Mouse (Mus musculus) bone marrow, adult 2 months (tissue): ENCODE measurements at regions not wholly inside any gene's neighbourhood (a gene's known extent, or its start where the extent isn't known, plus 50 kb on each side); places are given as distances from the start of the nearest gene placed in this dataset.

Experiments used
- H3K27ac ChIP-seq: fragments of 200-500 bp; 2 replicates; pipeline ENCODE4 v1.5.1; 2012; ENCODE audit warnings: low read depth, mild to moderate bottlenecking, control low read depth, inconsistent platforms, low read length; ENCODE audit not compliant: control insufficient read depth, poor library complexity, insufficient read depth
- H3K4me1 ChIP-seq: fragments of 200-500 bp; 2 replicates; pipeline ENCODE4 v1.6.1; 2011; ENCODE audit warnings: low read length; ENCODE audit not compliant: control insufficient read depth, insufficient read depth
- H3K4me3 ChIP-seq: fragments of 200-500 bp; replicated peaks from 2 replicates; pipeline ENCODE3; 2011; ENCODE audit warnings: mild to moderate bottlenecking, low read depth, low read length, control low read depth; ENCODE audit not compliant: control insufficient read depth
- CTCF ChIP-seq: fragments of 200-500 bp; IDR thresholded peaks from 2 replicates; pipeline ENCODE4 v1.5.1; 2011; ENCODE audit warnings: low read length, control low read depth; ENCODE audit not compliant: control insufficient read depth, insufficient read depth
- POLR2A ChIP-seq: fragments of 200-500 bp; IDR thresholded peaks from 2 replicates; pipeline ENCODE4 v1.6.1; 2011; ENCODE audit warnings: low read depth, mild to moderate bottlenecking, control low read depth, low read length, borderline replicate concordance; ENCODE audit not compliant: control insufficient read depth
- WGBS: fragments of 180-500 bp; shearing (Covaris S2); methylation state at CpG from one replicate; pipeline ENCODE4 v1.1.7; 2018; 5-methylcytosine and 5-hydroxymethylcytosine counted together

DNA sequence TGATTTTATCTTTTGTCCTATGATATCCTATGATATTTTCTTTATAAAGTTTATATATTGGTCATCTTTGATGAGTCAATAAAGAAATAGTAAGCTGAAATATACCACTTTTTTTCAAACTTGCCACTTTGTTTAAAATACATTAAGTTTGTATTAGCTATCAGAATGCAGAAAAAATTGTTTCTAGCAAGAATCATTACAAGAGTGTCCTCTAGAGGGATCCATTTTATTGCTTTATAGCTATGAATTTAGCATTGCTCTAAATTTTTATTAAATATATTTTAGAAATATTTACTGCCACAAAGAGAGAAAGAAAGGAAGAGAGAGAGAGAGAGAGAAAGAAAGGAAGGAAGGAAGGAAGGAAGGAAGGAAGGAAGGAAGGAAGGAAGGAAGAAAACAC lies 348.0 kb downstream of the Plod2 start:
- H3K4me3 ChIP-seq, result no peak overlapping the region
- TF ChIP-seq CTCF (no peak), POLR2A (no peak)
- H3K27ac ChIP-seq, result no peak overlapping the region
- H3K4me1 ChIP-seq, result no peaks in the 10 kb centered on the region

DNA sequence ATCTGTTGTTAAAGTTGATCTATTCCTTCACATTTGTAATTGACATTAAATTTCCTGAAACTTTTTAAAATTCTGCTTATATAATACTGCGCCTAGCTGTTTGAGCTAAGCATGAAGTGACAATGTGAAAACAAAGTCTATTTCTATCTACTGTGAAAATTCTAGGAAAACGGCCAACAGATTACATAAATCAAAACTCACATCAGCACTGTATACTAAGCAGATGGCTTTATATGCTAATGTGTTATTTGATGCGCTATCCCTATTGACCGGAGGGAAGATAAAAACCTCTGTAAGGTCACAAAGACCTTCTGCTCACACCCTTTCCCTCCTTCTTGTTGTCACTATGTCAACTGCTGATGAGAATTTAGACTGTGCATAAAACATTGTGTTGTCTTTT lies 357.7 kb downstream of the Plod2 start:
- H3K27ac ChIP-seq, result no peak overlapping the region

GRCm38 (mm10) chr9:92907102-92907501 lies 365.1 kb downstream of the Plod2 start:
- Histone ChIP-seq H3K27ac (no peak overlapping the region), H3K4me3 (no peak overlapping the region), H3K4me1 (no peaks in the 10 kb centered on the region)
- TF ChIP-seq CTCF (no peak), POLR2A (no peak)

More for the DNA sequence above, 357.7 kb downstream of the Plod2 start:
- TF ChIP-seq CTCF (no peak), POLR2A (no peak)
- Histone ChIP-seq H3K4me1 (no peaks in the 10 kb centered on the region), H3K4me3 (no peak overlapping the region)
- 84% methylated on average over 4 of the region's 4 CpGs for WGBS

- Histone ChIP-seq H3K4me1 (no peaks in the 10 kb centered on the region), H3K4me3 (no peak overlapping the region), H3K27ac (no peak overlapping the region)
- TF ChIP-seq CTCF (no peak), POLR2A (no peak)
- WGBS, result 67% methylated on average over 1 of the region's 1 CpGs
Observed at GRCm38 (mm10) chr9:92919396-92919795, 377.4 kb downstream of the Plod2 start.

- H3K4me1 ChIP-seq, result no peaks in the 10 kb centered on the region
- H3K27ac ChIP-seq, result no peak overlapping the region
- WGBS, result 62% methylated on average over 6 of the region's 6 CpGs
- TF ChIP-seq CTCF (no peak), POLR2A (no peak)
- no peak overlapping the region for H3K4me3 ChIP-seq
Observed at GRCm38 (mm10) chr9:92930231-92930966, 388.4 kb downstream of the Plod2 start.

- H3K4me1 ChIP-seq, result no peaks in the 10 kb centered on the region
- no peak overlapping the region for H3K4me3 ChIP-seq
- WGBS, result 73% methylated on average over 1 of the region's 1 CpGs
- no peak overlapping the region for H3K27ac ChIP-seq
- TF ChIP-seq POLR2A (no peak), CTCF (no peak)
Observed at GRCm38 (mm10) chr9:92937802-92938201, 395.8 kb downstream of the Plod2 start.

DNA sequence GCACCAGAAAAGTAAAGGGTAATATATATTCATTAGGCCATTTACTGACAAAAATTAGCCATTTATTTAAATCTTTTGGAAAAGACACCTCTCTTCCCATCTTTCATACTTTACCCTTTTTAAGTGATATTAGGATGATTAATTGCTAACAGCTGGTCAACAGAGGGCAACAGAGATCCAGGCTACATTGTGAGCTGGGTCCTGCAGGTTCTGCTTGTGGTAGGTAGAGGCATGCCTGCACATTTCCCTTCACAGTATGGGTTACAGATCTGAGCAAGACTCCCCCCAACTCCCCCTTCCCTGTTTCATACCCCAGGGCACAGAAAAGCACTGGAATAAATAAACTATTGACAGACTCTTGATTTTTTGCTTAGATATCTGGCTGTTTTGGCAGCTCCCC lies 408.1 kb downstream of the Plod2 start:
- H3K4me3 ChIP-seq, result no peak overlapping the region
- no peaks in the 10 kb centered on the region for H3K4me1 ChIP-seq
- no peak for TF ChIP-seq POLR2A
- no peak for TF ChIP-seq CTCF
- no peak overlapping the region for H3K27ac ChIP-seq

DNA sequence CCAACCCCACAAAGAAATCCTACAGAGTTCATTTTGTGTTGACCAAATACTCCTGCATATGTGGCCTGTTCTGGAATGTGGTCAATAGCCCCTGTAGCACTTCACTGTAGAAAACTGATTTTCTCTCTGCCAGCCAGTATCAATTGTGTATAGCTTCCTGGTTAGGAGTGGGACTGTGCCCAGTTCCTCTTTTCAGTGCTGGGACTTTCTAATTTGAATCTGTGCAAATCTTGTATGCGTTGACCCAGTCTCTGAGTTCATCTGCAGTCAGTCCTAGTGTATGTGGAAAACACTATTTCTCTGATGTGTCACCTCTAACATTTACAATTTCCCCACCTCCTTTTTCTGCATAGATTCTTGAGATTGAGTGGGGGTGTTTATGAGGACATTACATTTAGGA lies 421.3 kb downstream of the Plod2 start:
- WGBS, result 21% methylated on average over 1 of the region's 1 CpGs
- no peak overlapping the region for H3K27ac ChIP-seq
- H3K4me1 ChIP-seq, result no peaks in the 10 kb centered on the region
- H3K4me3 ChIP-seq, result no peak overlapping the region
- TF ChIP-seq POLR2A (no peak), CTCF (no peak)

- H3K4me1 ChIP-seq, result no peaks in the 10 kb centered on the region
- no peak overlapping the region for H3K27ac ChIP-seq
- no peak overlapping the region for H3K4me3 ChIP-seq
- 58% methylated on average over 6 of the region's 6 CpGs for WGBS
- TF ChIP-seq CTCF (no peak), POLR2A (no peak)
Observed at GRCm38 (mm10) chr9:92991759-92992158, 449.7 kb downstream of the Plod2 start.
